Mouse (Mus musculus): Measurements from ENCODE around the gene Adamtsl5.

Gene Adamtsl5

GRCm38 (mm10) chr10:80348244-80348781 is at the start of gene Adamtsl5:
Gene Adamtsl5, minus strand, starts transcription at chr10:80348412.
- DNase-seq (ENCODE audit: low spot score in 2 of 2), result peak in 1 of 2 experiments; percentile 67

DNA sequence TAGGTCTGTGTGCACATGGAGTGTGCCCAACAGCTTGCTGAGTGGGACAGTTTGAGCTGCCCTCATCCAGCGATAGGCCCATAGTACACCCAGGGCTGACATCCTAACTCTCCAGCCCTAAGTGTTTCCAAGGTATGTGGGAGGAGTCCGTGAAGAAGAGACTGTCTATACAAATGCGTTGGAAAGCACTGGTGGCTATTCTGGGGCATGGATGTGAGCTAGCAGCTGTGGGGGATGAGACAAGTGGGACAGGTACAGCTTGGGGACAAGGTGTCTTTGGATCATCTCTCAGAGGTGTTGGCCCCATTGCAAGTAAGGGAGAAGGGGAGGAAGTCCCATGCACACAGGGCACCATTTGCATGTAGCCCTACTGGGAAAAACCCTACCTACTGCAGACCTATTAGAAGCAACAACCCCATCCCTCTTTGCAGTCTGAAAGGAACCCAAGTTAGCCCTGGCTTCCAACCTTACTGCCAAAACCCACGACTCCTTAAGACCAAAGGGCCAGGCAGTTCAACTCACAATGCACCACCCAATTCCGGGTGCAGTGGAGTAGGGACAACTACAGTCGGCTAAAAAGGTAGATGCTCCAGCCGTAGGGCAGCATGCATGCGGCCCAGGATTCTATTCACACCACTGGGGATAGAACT is 49.4 kb upstream of the Adamtsl5 start:
- no peak for DNase-seq (ENCODE audit: low spot score in 2 of 2)

DNA sequence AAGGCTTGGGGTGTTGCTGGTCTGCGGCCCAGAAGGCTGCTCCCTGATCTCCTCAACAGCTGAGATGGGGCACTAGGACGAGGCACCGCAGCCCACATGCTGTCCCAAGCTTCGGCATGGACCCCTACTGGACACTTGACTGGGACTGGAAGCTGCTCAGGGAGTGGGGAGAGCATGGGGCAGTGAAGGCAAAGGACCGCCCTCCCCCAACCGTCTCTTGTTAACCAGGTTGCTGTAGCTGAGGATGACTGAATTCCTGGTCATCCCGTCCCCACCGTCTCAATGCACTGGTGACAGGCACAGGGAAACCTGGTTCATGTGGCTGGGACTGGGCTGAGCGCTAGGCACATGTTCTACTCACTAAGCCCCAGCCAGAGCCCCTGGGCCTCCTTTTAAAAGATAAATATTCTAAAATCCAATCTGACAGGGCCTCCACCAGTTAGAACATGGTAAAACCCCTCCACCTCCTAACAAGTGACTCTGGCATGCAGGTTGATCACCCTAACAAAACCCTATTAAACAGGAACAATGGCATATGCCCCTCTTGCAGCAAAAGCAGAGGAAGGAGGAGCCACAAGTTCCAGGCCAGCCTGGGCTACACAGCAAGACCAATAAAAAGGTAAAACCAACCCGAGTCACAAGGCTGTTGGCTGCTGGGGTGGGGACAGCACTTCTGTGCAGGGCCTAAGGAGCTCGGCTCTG is 48.8 kb upstream of the Adamtsl5 start:
- no peak for DNase-seq (ENCODE audit: low spot score in 2 of 2)

DNA sequence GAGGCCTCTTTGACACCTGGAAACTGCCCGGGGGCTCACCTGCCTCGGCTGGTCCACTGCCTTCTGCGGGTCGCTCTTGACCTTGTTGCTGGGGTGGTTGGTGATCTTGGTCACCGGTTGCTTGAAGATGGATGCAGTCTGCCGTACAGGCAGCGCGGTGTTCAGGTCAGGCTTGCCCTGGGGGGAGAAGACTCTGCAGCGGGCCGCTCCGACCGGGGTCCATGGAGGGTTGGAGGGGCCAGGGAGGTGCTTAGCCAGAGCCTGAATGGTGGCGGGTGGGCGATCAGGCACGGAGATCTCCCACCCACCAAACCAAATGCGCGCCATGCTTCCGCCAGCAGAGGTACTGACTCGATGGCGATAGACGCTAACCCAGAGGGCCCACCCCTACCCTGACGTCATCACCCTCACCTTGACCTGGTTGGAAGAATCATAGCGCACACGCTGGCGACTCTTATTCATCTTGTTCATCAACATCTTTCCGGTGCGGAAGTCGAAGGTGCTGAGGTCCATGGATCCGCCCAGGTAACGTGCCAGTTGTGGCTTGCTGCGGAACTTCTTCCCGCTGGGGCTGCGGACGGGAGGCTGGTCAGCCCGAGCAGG is 46.9 kb upstream of the Adamtsl5 start:
- DNase-seq (ENCODE audit: low spot score in 2 of 2), result no peak

DNA sequence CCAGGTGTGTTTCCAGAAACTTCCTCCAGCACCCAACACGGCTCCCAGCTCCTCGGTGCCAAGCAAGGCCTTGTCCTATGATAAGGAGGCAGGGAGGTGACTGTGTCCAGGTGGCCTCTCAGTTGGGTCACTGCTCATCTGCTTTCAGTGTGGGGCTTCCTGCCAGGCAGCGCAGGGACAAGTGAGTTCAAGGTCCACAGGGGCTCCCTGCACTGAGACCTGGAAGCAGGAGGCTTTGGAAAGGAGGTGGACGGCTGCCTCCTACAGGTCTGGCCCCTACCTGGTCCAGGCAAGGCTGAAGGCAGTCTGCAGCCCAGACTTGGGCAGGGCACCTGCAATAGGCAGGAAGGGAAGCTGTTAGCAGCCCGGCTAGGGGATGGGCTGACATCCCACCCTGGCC is 44.5 kb upstream of the Adamtsl5 start:
- no peak for DNase-seq (ENCODE audit: low spot score in 2 of 2)

GRCm38 (mm10) chr10:80390697-80391096 is 42.5 kb upstream of the Adamtsl5 start:
- DNase-seq (ENCODE audit: low spot score in 2 of 2), result no peak

DNA sequence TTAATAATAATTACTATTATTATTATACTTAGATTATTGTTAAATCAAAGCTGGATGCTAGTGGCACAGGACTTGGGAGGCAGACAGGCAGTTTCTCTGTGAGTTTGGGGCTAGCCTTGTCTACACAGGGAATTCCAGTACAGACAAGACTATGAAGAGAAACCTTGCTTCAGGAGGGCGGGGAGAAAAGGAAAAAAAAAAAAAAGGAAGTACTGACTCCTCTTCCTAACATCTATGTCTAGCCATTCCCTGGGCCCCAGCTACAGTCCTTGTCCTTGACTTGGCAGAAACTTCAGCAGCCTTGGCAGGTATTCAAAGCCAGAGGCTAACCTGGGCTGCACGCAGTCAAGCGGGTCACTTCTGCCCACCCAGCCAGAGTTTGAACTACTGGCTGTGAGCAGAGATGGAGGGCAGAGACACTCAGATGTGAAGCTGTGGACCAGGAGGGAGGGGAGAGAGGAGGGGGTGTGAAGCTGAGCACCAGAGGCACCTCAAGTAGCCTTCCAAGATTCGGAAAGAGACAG is 41.0 kb upstream of the Adamtsl5 start:
- DNase-seq (ENCODE audit: low spot score in 2 of 2), result no peak

DNA sequence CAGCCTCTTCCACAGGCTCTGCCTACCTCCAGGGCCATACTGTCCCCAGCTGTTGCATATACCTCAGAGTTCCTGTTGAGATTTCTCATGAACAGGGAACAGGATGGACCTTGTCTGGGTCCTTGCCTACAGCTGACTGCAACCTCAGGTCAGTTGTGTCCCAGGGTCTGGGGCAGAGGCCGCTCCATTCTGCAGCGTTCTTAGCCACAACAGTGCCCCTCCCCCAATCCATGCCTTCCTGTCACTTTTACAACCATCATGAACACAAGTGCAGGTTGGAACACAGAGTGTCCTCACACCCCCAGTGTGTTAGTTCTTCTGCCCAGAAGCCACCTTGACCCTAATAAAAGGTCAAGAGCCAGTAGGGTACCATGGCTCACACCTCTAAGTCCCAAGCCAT is 40.5 kb upstream of the Adamtsl5 start:
- DNase-seq (ENCODE audit: low spot score in 2 of 2), result no peak

DNA sequence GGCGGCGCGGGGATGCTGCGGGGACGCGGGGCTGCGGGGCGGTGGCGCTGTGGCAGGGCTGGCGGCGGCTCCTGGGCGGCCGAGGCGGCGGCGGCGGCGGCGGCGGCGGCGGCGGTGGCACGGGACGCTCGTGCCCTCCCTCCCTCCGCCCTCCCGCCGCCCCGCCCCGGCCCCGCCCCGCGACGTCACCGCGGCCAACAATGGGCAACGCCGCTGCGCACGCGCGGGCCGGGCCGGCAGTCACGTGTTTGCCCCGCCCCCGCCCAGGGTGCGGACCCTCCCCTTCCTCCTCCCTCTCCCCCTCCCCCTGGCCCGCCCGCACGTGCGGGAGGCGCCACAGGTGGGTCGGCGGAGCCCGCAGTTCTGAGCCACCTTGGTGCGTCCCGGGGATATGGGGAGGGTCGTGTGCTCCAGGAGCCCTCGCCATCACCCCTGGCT is 39.3 kb upstream of the Adamtsl5 start, which contains the start of gene Mex3d:
Mex3d (minus strand) TSS at position 138 of the 438 bp plus-strand sequence.
- peak; percentile 72 to 85 for DNase-seq (ENCODE audit: low spot score in 2 of 2)

- DNase-seq (ENCODE audit: low spot score in 2 of 2), result peak in 1 of 2 experiments; percentile 18
Measured at GRCm38 (mm10) chr10:80386735-80387471, 38.7 kb upstream of the Adamtsl5 start.

GRCm38 (mm10) chr10:80385811-80386734 is 37.9 kb upstream of the Adamtsl5 start:
- DNase-seq (ENCODE audit: low spot score in 2 of 2), result no peak

GRCm38 (mm10) chr10:80385310-80385709 is 37.1 kb upstream of the Adamtsl5 start:
- no peak for DNase-seq (ENCODE audit: low spot score in 2 of 2)

GRCm38 (mm10) chr10:80384709-80385108 is 36.5 kb upstream of the Adamtsl5 start:
- DNase-seq (ENCODE audit: low spot score in 2 of 2), result no peak

GRCm38 (mm10) chr10:80384115-80384639 is 36.0 kb upstream of the Adamtsl5 start:
- DNase-seq (ENCODE audit: low spot score in 2 of 2), result no peak

DNA sequence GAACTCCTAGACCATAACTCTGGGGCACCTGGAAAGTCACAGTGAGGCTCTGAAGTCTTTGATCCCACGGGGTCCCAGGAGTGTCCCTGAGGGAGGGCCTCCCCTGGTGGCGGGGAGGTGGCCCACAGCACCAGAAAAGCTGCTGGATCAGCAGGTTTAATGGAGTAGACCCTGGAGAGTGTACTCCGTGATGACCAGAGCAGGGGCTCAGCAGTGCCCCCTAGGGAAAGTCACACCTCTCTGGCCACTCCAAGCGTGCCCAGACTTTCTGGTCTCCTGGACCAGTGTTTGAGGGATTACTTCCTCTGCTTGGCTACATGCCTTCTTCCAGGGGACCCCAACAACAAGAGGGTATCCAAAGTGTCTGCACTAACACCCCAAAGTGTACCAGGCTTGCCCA is 35.2 kb upstream of the Adamtsl5 start:
- no peak for DNase-seq (ENCODE audit: low spot score in 2 of 2)

GRCm38 (mm10) chr10:80382641-80383365 is 34.6 kb upstream of the Adamtsl5 start:
- DNase-seq (ENCODE audit: low spot score in 2 of 2), result no peak

DNA sequence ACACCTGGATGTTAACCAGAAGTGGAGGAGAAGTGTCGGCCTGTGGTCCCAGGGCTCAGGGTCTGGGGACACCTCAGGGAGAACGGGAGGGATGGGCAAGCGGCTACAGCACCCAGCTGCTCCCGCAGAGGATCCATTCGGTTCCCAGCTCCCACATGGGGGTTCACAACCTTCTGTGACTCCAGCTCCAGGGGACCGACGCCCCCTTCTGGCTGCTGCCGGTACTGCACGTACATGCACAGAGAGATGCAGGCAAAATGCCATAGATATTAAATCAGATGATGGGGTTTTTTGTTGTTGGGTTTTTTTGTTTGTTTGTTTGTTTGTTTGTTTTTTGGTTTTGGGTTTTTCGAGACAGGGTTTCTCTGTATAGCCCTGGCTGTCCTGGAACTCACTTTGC is 29.5 kb upstream of the Adamtsl5 start:
- DNase-seq (ENCODE audit: low spot score in 2 of 2), result no peak

DNA sequence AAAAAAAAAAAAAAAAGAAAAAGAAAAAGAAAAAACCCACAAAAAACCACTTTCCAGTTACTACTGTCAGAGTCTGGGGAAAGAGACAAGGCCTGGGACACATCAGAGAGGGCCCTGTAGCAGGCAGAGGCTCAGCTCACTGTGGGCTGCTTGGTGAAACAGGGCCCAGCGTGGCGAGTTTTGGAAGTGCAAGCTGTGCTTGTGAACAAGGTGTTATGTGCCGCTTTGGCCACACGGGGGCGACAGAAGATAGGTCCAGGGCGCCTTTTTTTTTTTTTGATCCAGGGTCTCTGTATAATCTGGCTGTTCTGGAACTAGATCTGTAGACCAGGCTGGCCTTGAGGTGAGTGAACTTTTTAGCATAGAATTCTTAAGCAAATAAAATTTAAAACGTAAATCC is 27.9 kb upstream of the Adamtsl5 start:
- peak; percentile 77 to 88 for DNase-seq (ENCODE audit: low spot score in 2 of 2)

DNA sequence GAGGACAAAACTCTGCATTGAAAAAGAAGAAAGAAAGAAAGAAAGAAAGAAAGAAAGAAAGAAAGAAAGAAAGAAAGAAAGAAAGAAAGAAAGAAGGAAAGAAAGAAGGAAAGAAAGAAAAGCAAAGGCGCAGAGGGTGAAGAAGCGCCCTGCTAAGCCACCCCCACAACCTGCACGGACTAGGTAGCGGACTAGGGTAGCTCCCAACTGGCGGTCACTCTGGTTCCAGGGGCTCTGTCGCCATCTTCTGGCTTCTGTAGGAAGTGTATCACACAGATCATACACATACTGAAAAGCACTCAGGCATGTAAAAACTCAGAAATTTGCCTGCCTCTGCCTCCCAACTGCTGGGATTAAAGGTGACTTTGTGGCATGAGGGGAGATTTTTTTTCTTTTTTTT is 25.9 kb upstream of the Adamtsl5 start:
- peak; percentile 69 to 77 for DNase-seq (ENCODE audit: low spot score in 2 of 2)

DNA sequence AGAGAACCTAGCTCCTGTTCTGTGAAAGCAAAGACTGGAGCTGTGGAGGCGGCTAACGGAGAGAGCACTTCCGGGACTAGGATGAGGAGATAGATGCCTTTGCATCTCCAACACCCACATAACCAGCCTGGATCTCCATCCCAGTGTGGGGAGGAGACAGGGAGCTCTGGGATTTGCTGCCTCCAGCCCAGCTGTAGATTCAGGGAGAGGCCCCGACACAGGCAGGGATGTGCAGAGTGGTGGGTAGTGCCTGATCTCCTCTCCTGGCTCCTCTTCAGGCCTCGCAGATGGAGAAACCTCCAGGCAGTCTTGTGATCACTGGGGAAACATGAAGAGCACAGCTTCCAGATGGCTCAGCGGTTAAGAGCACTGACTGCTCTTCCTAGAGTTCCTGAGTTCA is 24.5 kb upstream of the Adamtsl5 start:
- no peak for DNase-seq (ENCODE audit: low spot score in 2 of 2)

Data from urinary bladder, postnatal 36 days (tissue).